Mouse (Mus musculus) kidney, postnatal 0 days (tissue): ENCODE results near the gene Eef1a2. TPM values are rescaled to one million over a fixed set of nuclear protein-coding genes. Genes with fewer than 3 reads are reported as not detected.

Source experiments
- ATAC-seq: fragments of 200-750 bp; cut with Nextera tagmentation; replicated peaks from 2 replicates; pipeline ENCODE4 v1.8.0; 2017; ENCODE audit warnings: low read depth, moderate number of reproducible peaks, moderate TSS enrichment, moderate library complexity; ENCODE audit not compliant: low FRiP score
- DNase-seq: peaks from one replicate; pipeline ENCODE4 v3.0.0-alpha.2; 2016; ENCODE audit warnings: low spot score
- H3K27ac ChIP-seq: fragments of 300-500 bp; sonication (generic); 2 replicates; pipeline ENCODE4 v1.5.1; 2014; ENCODE audit warnings: mild to moderate bottlenecking
- H3K27me3 ChIP-seq: fragments of 300-500 bp; sonication (generic); 2 replicates; pipeline ENCODE4 v1.6.1; 2014; ENCODE audit warnings: low read length, mixed read lengths; ENCODE audit not compliant: insufficient read depth
- H3K36me3 ChIP-seq: fragments of 300-500 bp; sonication (generic); 2 replicates; pipeline ENCODE4 v1.6.1; 2014; ENCODE audit warnings: low read length, mixed read lengths; ENCODE audit not compliant: insufficient read depth
- H3K4me1 ChIP-seq: fragments of 300-500 bp; sonication (generic); replicated peaks from 2 replicates; pipeline ENCODE4 v1.6.1; 2014; ENCODE audit warnings: antibody characterized with exemption, low read length, mixed read lengths; ENCODE audit not compliant: insufficient read depth
- H3K4me2 ChIP-seq: fragments of 300-500 bp; sonication (generic); 2 replicates; pipeline ENCODE4 v1.6.1; 2014; ENCODE audit warnings: mild to moderate bottlenecking, low read length, moderate library complexity, mixed read lengths
- H3K4me3 ChIP-seq: fragments of 300-500 bp; sonication (generic); replicated peaks from 2 replicates; pipeline ENCODE4 v1.5.1; 2014; ENCODE audit warnings: low read depth, low read length
- H3K9ac ChIP-seq: fragments of 300-500 bp; sonication (generic); 2 replicates; pipeline ENCODE4 v1.6.1; 2014; ENCODE audit warnings: low read depth, low read length
- H3K9me3 ChIP-seq: fragments of 300-500 bp; sonication (generic); replicated peaks from 2 replicates; pipeline ENCODE4 v1.6.1; 2016; ENCODE audit warnings: low read length, inconsistent platforms, mixed read lengths
- CTCF ChIP-seq: IDR thresholded peaks from 2 replicates; pipeline ENCODE4 v1.5.1; 2016; ENCODE audit warnings: antibody characterized with exemption, low read depth, mild to moderate bottlenecking, moderate library complexity
- WGBS: fragments of 180-500 bp; shearing (Covaris S2); extraction: QIAGEN DNeasy Blood & Tissue Kit; methylation state at CpG from one replicate; pipeline ENCODE4 v1.1.7; 2014; 5-methylcytosine and 5-hydroxymethylcytosine counted together
- polyA plus RNA-seq: library from polyadenylated mRNA; unstranded; fragments of >200 nt; fragmentation: Nextera tagmentation; extraction: Ambion mirVana; gene quantifications from 2 replicates; pipeline ENCODE4 v1.2.1, GENCODE M21; 2015

The Eef1a2 gene
- polyA plus RNA-seq, result 0.05 TPM in 1 of 2 replicates, not detected in the other

DNA sequence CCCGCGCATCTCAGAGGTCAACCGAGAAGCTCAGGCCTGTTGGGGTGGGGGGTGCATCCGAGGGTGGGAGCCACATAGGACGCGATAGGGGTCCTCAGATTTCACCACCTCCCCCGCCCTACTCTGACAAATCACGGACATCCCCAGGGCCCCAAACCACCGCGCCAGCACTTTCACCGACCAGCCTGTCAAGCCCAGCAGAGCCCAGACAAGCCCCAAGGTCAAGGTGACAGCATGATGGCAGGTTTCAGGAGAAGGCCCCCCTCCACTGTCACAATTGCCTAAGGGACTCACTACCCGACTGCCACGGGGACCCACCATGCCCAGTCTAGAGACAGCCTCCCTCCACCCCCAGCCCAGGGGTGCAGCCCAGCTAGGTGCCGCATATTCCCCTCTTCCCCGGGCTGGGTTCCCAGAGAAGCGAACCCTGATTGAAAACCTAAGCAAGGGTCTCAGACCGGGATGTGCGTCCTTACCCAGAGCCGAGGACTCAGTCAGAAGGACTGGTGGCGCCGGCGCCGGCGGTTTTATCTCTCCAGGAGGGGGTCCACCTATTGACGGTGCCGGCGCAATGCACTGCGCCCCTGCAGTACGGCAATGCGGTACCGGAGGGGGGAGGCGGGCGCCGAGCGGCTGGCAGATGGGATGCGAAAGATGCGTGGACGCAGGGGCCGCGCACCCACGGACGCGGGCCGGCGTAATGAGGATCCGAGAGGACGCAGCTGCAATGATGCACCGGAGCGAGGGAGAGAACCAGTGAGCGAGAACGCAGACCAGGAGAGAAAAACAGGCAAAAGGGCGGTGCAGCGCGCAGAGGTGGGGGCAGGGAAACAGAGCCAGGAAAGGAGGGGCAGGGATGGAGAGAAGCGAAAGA, at the start of gene Eef1a2:
Gene Eef1a2, minus strand, starts transcription at position 767 of the 874 bp plus-strand sequence.
- Histone ChIP-seq H3K27ac (no peak within 1 kb of the TSS), H3K9ac (no peak within 1 kb of the TSS), H3K4me1 (no peaks in the 10 kb centered on the region), H3K4me2 (peak within 1 kb of the TSS; percentile 44), H3K27me3 (peaks cover 9% of the 10 kb centered on the region), H3K4me3 (0 out of 2 replicates have a peak within 1 kb of the TSS, but pooled peaks have one; percentile 13), H3K36me3 (no peaks in the 10 kb centered on the region), H3K9me3 (no peaks in the 10 kb centered on the region)
- 2% methylated on average over 55 of the region's 55 CpGs for WGBS
- TF ChIP-seq CTCF, result no peak
- DNase-seq (no peak), ATAC-seq (no peak)

GRCm38 (mm10) chr2:181206118-181206517, 49.3 kb upstream of the Eef1a2 start:
- Histone ChIP-seq H3K27me3 (no peaks in the 10 kb centered on the region), H3K36me3 (no peaks in the 10 kb centered on the region), H3K27ac (no peak overlapping the region), H3K4me3 (no peak overlapping the region), H3K9me3 (no peaks in the 10 kb centered on the region), H3K4me1 (no peaks in the 10 kb centered on the region), H3K4me2 (no peak overlapping the region), H3K9ac (no peak overlapping the region)
- no peak for TF ChIP-seq CTCF
- WGBS, result 63% methylated on average over 9 of the region's 9 CpGs
- ATAC-seq, result no peak
- DNase-seq, result no peak

DNA sequence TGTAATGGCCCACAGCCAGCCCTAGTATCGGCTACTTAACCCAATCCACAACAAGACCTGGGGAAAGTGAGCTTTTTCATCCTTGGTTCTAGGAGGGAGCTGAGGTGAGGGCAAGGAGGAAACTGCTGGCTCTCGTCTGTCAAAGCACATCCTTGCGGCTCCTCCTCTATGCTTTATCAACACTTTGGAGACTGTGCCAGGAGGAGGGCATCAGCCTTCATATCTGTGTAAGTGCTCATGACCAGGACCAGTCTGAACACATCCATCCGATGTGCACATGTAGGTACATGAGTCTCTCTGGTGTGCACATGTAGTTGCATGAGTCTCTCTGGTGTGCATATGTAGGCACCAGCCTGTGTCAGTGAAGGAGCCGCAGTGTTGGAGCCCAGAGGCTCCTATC, 48.9 kb upstream of the Eef1a2 start:
- H3K27ac ChIP-seq, result no peak overlapping the region
- H3K36me3 ChIP-seq, result no peaks in the 10 kb centered on the region
- ATAC-seq (no peak), DNase-seq (no peak)
- H3K9me3 ChIP-seq, result no peaks in the 10 kb centered on the region
- no peak overlapping the region for H3K9ac ChIP-seq
- H3K4me1 ChIP-seq, result no peaks in the 10 kb centered on the region
- H3K4me3 ChIP-seq, result no peak overlapping the region
- WGBS, result 85% methylated on average over 5 of the region's 5 CpGs
- H3K27me3 ChIP-seq, result no peaks in the 10 kb centered on the region
- H3K4me2 ChIP-seq, result no peak overlapping the region
- TF ChIP-seq CTCF, result no peak

DNA sequence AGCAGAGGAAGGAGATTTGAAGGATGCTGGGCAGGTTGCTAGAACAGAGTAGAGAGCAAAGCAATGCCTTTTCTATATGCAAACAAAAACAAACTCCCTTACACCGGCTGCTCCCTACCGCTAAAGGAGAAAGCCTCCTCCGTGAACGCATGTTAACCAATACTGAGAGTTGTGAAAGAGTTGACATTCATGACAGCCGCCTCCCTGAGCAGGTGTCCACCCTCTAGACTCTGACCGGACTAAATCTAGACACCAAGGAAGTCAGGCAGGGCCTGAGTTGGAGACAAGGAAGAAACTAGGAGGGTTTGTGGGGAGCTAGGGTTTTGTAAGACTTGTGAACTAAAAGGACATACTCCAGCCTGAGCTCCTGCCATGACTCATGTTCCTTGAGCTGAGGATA, 46.1 kb upstream of the Eef1a2 start:
- H3K36me3 ChIP-seq, result no peaks in the 10 kb centered on the region
- H3K27me3 ChIP-seq, result no peaks in the 10 kb centered on the region
- ATAC-seq (no peak), DNase-seq (no peak)
- H3K9me3 ChIP-seq, result no peaks in the 10 kb centered on the region
- WGBS, result 59% methylated on average over 6 of the region's 6 CpGs
- H3K9ac ChIP-seq, result no peak overlapping the region
- H3K27ac ChIP-seq, result no peak overlapping the region
- no peak for TF ChIP-seq CTCF
- no peak overlapping the region for H3K4me2 ChIP-seq
- no peak overlapping the region for H3K4me3 ChIP-seq
- H3K4me1 ChIP-seq, result no peaks in the 10 kb centered on the region

GRCm38 (mm10) chr2:181202422-181202821, 45.6 kb upstream of the Eef1a2 start, which contains the start of gene Ptk6:
Ptk6 (minus strand) TSS chr2:181202789.
- Histone ChIP-seq H3K4me2 (no peak within 1 kb of the TSS), H3K4me1 (no peaks in the 10 kb centered on the region), H3K27me3 (no peaks in the 10 kb centered on the region), H3K9ac (no peak within 1 kb of the TSS), H3K27ac (no peak within 1 kb of the TSS), H3K9me3 (no peaks in the 10 kb centered on the region), H3K4me3 (no peak within 1 kb of the TSS), H3K36me3 (no peaks in the 10 kb centered on the region)
- no peak for TF ChIP-seq CTCF
- DNase-seq (no peak), ATAC-seq (no peak)
- WGBS, result 85% methylated on average over 3 of the region's 3 CpGs

- WGBS, result 66% methylated on average over 3 of the region's 3 CpGs
- Histone ChIP-seq H3K4me2 (no peak overlapping the region), H3K36me3 (no peaks in the 10 kb centered on the region), H3K9ac (no peak overlapping the region), H3K9me3 (no peaks in the 10 kb centered on the region), H3K27me3 (no peaks in the 10 kb centered on the region), H3K4me1 (no peaks in the 10 kb centered on the region), H3K4me3 (no peak overlapping the region), H3K27ac (no peak overlapping the region)
- TF ChIP-seq CTCF, result no peak
- ATAC-seq, result no peak
- DNase-seq, result no peak
These were observed 44.8 kb upstream of the Eef1a2 start for GRCm38 (mm10) chr2:181201606-181202005.
